Mouse (Mus musculus): ENCODE results near the gene Prpsap1. TPM values are rescaled to one million over a fixed set of nuclear protein-coding genes. Genes with fewer than 3 reads are reported as not detected.

The Prpsap1 gene
- polyA plus RNA-seq, 1 experiment, result 451 TPM

DNA sequence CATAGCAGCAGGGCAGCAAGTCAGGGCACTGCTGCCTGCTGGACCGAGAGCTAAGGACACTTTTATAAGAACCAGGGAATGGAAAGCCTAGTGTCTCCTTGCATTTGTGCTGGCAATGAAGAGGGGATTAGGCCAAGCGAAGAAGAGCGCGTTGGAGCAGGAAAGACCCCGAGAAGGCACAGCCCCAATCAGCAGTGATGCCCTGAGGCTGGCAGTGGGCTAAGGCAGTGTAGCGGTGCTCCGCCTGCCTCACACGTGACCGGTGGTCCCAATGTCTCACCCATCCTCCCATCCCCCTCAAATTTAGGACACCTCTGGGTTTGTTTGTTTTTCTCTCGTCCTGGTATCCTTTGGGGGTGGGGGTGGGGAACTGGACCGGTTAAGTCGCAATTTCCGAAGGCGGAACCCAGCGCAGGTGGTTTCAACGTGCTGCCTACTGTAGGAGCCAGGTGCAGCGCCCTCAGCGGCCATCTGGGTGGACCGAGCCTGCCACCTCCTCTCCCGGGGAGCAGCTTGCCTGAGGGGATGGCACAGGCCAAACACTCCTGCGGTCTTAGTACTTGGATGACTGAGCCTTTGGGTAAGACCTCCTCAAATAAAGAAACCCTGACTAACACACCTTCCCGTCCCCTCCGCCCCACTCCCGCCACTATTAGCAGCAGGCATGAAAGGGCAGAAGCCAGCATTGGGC is 21.5 kb upstream of the Prpsap1 start:
- 41% methylated on average over 24 of the region's 24 CpGs for WGBS
- no peaks in the 10 kb centered on the region; the same call in 1 of the 2 replicates for H3K27me3 ChIP-seq (ENCODE audit: control insufficient read depth, insufficient read depth, low read length)
- no peak overlapping the region for H3K27ac ChIP-seq (ENCODE audit: insufficient read depth, low read depth, low read length)
- no peak for TF ChIP-seq POLR2A (IDR thresholded peaks at IDR 0.05; ENCODE audit: low read depth, low read length)
- TF ChIP-seq CTCF (IDR thresholded peaks at IDR 0.05; ENCODE audit: extremely low read depth, insufficient read length, insufficient replicate concordance, low read depth, low read length), result no peak
- no peaks in the 10 kb centered on the region for H3K36me3 ChIP-seq (ENCODE audit: control insufficient read depth, insufficient read depth, low read length)
- no peaks in the 10 kb centered on the region for H3K4me1 ChIP-seq (ENCODE audit: control insufficient read depth, insufficient read depth, insufficient read length, low read length)
- no peak overlapping the region for H3K4me3 ChIP-seq (ENCODE audit: low read depth, low read length)

DNA sequence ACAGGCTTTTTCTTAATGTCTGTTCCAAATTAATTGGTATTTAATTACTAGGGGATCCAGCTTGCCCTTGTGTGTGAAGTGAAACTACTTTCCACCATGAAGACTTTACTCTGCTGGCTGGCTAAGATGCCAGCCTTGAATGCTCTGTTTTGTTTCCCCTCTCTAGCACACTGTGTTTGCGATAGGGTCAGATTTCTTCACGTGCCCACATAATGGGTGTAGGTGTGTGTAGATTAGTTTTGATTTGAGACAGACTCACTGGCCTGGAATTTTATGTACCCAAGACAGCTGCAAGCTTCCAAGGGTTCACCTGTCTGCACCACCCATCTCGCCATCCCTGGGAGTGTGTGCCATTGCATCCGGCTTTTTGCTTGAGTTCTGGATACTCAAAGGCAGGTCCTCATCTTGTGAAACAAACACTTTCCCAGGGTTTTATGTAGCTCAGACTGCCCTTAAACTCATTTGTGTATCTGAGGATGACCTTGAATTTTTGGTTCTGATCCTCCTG is 19.6 kb upstream of the Prpsap1 start:
- Histone ChIP-seq H3K27me3 (ENCODE audit: control insufficient read depth, insufficient read depth, low read length) (no peaks in the 10 kb centered on the region), H3K36me3 (ENCODE audit: control insufficient read depth, insufficient read depth, low read length) (no peaks in the 10 kb centered on the region), H3K27ac (ENCODE audit: insufficient read depth, low read depth, low read length) (no peak overlapping the region), H3K4me1 (ENCODE audit: control insufficient read depth, insufficient read depth, insufficient read length, low read length) (no peaks in the 10 kb centered on the region), H3K4me3 (ENCODE audit: low read depth, low read length) (no peak overlapping the region)
- TF ChIP-seq CTCF (IDR thresholded peaks at IDR 0.05; ENCODE audit: extremely low read depth, insufficient read length, insufficient replicate concordance, low read depth, low read length) (no peak), POLR2A (IDR thresholded peaks at IDR 0.05; ENCODE audit: low read depth, low read length) (no peak)
- 36% methylated on average over 4 of the region's 4 CpGs for WGBS

GRCm38 (mm10) chr11:116512987-116513386 is 19.0 kb upstream of the Prpsap1 start:
- H3K27me3 ChIP-seq (ENCODE audit: control insufficient read depth, insufficient read depth, low read length), result no peaks in the 10 kb centered on the region
- no peaks in the 10 kb centered on the region for H3K4me1 ChIP-seq (ENCODE audit: control insufficient read depth, insufficient read depth, insufficient read length, low read length)
- no peaks in the 10 kb centered on the region for H3K36me3 ChIP-seq (ENCODE audit: control insufficient read depth, insufficient read depth, low read length)
- 74% methylated on average over 6 of the region's 6 CpGs for WGBS
- no peak overlapping the region for H3K4me3 ChIP-seq (ENCODE audit: low read depth, low read length)
- TF ChIP-seq POLR2A (IDR thresholded peaks at IDR 0.05; ENCODE audit: low read depth, low read length) (no peak), CTCF (IDR thresholded peaks at IDR 0.05; ENCODE audit: extremely low read depth, insufficient read length, insufficient replicate concordance, low read depth, low read length) (no peak)
- H3K27ac ChIP-seq (ENCODE audit: insufficient read depth, low read depth, low read length), result no peak overlapping the region

DNA sequence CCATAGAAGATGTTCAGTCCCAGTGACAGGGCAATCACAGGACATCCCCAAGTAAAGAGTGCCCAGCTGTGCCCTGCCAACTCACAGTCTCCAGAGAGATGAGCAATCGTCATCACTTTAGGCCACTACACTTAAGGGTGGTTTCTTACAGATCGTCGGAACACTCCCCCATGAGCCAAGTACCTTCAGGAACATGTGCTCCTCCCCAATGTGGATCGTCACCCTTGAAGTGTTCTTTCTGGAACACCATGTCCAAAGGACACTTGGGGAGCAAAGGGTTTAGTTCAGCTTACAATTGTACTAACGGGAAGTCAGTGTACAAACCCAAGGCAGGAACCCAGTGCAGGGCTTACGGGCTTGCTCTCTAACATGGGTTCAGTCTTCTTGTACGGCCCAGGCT is 18.2 kb upstream of the Prpsap1 start:
- no peak overlapping the region for H3K27ac ChIP-seq (ENCODE audit: insufficient read depth, low read depth, low read length)
- WGBS, result 90% methylated on average over 7 of the region's 7 CpGs
- no peaks in the 10 kb centered on the region for H3K27me3 ChIP-seq (ENCODE audit: control insufficient read depth, insufficient read depth, low read length)
- H3K36me3 ChIP-seq (ENCODE audit: control insufficient read depth, insufficient read depth, low read length), result no peaks in the 10 kb centered on the region
- no peaks in the 10 kb centered on the region for H3K4me1 ChIP-seq (ENCODE audit: control insufficient read depth, insufficient read depth, insufficient read length, low read length)
- no peak for TF ChIP-seq POLR2A (IDR thresholded peaks at IDR 0.05; ENCODE audit: low read depth, low read length)
- TF ChIP-seq CTCF (IDR thresholded peaks at IDR 0.05; ENCODE audit: extremely low read depth, insufficient read length, insufficient replicate concordance, low read depth, low read length), result no peak
- no peak overlapping the region for H3K4me3 ChIP-seq (ENCODE audit: low read depth, low read length)

GRCm38 (mm10) chr11:116511301-116511868 is 17.4 kb upstream of the Prpsap1 start:
- TF ChIP-seq POLR2A (IDR thresholded peaks at IDR 0.05; ENCODE audit: low read depth, low read length) (no peak), CTCF (IDR thresholded peaks at IDR 0.05; ENCODE audit: extremely low read depth, insufficient read length, insufficient replicate concordance, low read depth, low read length) (no peak)
- Histone ChIP-seq H3K36me3 (ENCODE audit: control insufficient read depth, insufficient read depth, low read length) (no peaks in the 10 kb centered on the region), H3K4me3 (ENCODE audit: low read depth, low read length) (no peak overlapping the region), H3K27me3 (ENCODE audit: control insufficient read depth, insufficient read depth, low read length) (no peaks in the 10 kb centered on the region), H3K4me1 (ENCODE audit: control insufficient read depth, insufficient read depth, insufficient read length, low read length) (no peaks in the 10 kb centered on the region), H3K27ac (ENCODE audit: insufficient read depth, low read depth, low read length) (no peak overlapping the region)
- 54% methylated on average over 7 of the region's 7 CpGs for WGBS

GRCm38 (mm10) chr11:116508689-116509088 is 14.7 kb upstream of the Prpsap1 start:
- no peaks in the 10 kb centered on the region for H3K27me3 ChIP-seq (ENCODE audit: control insufficient read depth, insufficient read depth, low read length)
- TF ChIP-seq POLR2A (IDR thresholded peaks at IDR 0.05; ENCODE audit: low read depth, low read length) (no peak), CTCF (IDR thresholded peaks at IDR 0.05; ENCODE audit: extremely low read depth, insufficient read length, insufficient replicate concordance, low read depth, low read length) (no peak)
- WGBS, result 72% methylated on average over 2 of the region's 2 CpGs
- no peak overlapping the region for H3K4me3 ChIP-seq (ENCODE audit: low read depth, low read length)
- H3K4me1 ChIP-seq (ENCODE audit: control insufficient read depth, insufficient read depth, insufficient read length, low read length), result no peaks in the 10 kb centered on the region
- H3K36me3 ChIP-seq (ENCODE audit: control insufficient read depth, insufficient read depth, low read length), result no peaks in the 10 kb centered on the region
- H3K27ac ChIP-seq (ENCODE audit: insufficient read depth, low read depth, low read length), result no peak overlapping the region

DNA sequence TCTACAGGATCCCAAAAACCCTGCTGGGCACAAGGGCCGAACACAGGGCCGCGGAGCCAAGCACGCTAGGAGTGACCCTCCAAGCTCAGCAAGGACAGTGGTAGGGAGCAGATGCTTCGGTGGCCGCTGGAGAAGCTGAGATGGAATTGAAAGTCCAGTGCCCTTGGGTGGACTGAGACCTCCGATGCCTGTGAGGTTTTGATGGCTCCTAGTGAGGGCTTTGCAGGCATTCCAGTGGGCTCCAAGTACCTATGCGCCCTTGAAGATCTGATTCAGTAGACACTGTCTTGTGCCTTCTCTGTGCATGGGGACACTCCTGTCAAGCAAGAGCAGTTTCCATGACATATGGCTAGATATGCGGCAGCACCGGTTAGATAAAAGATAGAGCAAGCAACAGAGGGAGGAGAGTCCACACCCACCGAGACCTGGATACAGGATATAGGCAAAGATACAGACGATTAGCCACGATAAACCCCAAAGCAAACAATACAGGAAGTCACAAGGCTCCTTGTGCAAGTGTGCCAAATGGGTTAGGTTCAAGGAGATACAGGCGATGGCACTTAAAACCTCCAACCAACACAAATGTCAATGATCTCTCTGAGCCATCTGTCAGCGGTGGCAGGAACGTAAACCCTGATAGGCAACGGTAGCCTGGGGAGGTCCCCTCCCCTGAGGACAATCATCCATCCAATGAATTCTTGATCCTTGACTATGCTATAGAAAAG is 12.3 kb upstream of the Prpsap1 start:
- Histone ChIP-seq H3K4me1 (ENCODE audit: control insufficient read depth, insufficient read depth, insufficient read length, low read length) (no peaks in the 10 kb centered on the region), H3K27ac (ENCODE audit: insufficient read depth, low read depth, low read length) (no peak overlapping the region), H3K36me3 (ENCODE audit: control insufficient read depth, insufficient read depth, low read length) (no peaks in the 10 kb centered on the region), H3K4me3 (ENCODE audit: low read depth, low read length) (no peak overlapping the region), H3K27me3 (ENCODE audit: control insufficient read depth, insufficient read depth, low read length) (no peaks in the 10 kb centered on the region)
- TF ChIP-seq POLR2A (IDR thresholded peaks at IDR 0.05; ENCODE audit: low read depth, low read length) (no peak), CTCF (IDR thresholded peaks at IDR 0.05; ENCODE audit: extremely low read depth, insufficient read length, insufficient replicate concordance, low read depth, low read length) (no peak)
- WGBS, result 56% methylated on average over 17 of the region's 17 CpGs

Data from small intestine, adult 2 months (tissue).